Mouse (Mus musculus): Measurements from ENCODE around the gene Spem2.
"Not testable (repeated sequence)": the region's sequence is repeated elsewhere in the genome, so short reads cannot be mapped to it uniquely, and the experiment has no call there.

- TF ChIP-seq POLR2A (IDR thresholded peaks at IDR 0.05; ENCODE audit: control insufficient read depth, low read depth, low read length); CTCF (IDR thresholded peaks at IDR 0.05; ENCODE audit: control insufficient read depth, insufficient read depth, insufficient replicate concordance, low read depth, low read length): not testable (repeated sequence)
Observed at GRCm38 (mm10) chr11:69863729-69864128, 45.5 kb upstream of the Spem2 start.

All from testis, adult 2 months (tissue).